Mouse (Mus musculus) retina, embryonic 14.5 days (tissue): ENCODE data around the gene Tpst1.
A peak's percentile ranks its signal among the peaks of the same experiment; 100 is the strongest.

Experiments
- DNase-seq: peaks from one replicate; pipeline ENCODE4 v3.0.0-alpha.2; 2015; ENCODE audit warnings: low spot score

The Tpst1 gene

DNA sequence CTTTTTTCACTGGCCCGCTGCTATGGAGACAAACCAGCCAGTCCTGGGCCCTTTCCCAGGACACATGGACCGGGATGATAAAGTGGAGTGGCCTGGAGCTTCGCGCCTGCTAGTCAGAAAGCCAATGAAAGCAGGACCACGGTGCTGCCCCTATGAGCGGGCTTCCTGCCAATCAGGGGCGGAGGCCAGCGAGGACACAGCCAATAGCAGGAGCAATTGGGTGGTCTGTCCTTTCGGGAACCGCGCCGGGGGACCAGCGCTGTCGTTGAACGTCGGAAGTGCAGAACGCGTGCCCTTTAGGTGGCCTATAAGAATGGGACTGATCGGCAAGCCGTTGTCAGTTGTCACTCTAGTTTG is 70.8 kb downstream of the Tpst1 start:
- DNase-seq, result peak; percentile 78

DNA sequence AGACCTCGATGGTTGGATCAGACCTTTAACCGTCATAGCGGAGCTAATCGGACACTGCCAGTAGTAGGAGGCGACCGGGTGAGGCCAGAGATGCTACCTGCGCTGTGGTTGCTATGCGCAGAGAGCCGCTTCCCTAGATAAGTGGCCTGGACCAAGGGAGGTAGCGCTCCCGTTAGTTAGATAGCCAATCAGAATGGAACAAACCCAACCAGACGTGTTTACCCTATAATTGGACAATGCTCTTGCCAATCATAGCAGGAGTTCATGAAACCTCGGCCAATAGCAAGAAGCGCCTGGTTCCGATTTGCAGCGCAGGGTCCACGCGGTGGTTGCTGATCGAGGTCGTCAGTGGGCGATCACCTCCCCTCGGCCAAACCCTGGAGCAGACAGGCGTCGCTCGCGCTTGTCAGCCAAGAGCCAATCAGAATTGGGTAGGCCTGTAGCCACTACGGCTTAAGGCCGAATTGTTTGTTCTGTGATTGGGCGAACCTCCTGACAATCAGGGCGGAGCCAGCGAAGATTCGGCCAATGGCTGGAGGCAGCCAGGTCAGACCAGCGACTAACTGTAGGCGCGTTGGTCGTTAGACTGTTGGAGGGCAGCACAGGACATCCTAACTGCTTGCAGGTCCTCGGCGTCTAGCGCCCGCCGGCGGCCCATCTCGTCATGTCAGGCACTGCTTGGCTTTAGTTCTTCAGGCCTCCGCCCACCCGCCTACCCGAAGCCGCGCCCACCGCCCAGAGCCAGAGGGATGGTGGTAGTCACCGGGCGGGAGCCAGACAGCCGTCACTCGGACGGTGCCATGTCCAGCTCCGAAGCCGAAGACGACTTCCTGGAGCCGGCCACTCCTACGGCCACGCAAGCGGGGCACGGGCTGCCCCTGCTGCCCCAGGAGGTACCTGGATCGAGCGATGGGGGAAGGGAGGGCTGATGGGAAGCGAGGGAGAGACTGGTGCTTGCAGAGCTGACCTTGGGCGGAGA is 71.5 kb downstream of the Tpst1 start, which contains the start of gene Kctd7:
Kctd7 (plus strand) TSS at position 528 of the 979 bp plus-strand sequence.
- peak; percentile 98 for DNase-seq

DNA sequence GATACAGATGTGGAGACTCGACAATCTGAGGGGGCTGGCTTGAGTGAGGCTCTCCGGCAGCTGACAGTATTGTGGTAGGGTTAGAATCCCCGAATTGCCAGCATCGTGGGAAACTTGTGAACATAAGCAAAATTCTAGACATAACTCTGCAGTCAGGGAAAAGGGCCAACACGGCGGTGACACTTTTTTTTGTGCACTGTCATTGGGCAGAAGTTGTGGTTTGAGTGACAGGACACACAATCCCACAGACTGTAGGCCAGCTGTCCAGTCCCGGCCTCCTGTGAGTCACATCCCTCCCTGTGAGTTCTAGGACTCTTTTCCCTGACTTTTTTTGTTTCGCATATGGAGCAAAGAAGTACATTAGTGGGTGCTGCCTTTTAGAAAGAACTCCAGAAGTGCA is 72.8 kb downstream of the Tpst1 start:
- DNase-seq, result no peak

DNA sequence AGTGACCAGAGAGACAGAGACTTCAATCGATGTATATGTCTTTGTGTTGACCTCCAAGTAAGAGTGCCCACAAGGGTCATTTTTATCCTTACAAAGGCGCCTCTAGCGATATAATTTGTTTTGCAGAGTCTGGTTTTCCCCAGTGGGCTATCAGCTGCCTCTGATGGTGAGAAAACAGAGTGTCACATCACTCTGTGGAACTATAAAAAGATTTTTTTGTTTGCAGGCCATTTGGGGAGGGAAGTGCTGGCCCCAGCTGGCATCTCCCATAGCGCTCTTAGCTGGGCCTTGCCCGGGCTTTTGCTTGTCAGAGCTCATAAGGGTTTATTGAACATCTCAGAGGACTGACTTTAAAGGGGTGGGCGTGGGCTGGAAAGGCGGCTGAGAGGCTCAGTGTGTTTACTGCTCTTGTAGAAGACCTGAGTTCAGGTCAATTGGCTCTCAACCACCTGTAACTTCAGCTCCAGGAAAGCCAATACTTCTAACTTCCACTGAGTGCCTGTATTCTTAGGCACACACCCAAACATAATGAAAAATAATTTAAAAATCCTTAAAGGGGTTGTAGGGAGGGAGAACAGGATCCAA is 76.7 kb downstream of the Tpst1 start:
- no peak for DNase-seq

DNA sequence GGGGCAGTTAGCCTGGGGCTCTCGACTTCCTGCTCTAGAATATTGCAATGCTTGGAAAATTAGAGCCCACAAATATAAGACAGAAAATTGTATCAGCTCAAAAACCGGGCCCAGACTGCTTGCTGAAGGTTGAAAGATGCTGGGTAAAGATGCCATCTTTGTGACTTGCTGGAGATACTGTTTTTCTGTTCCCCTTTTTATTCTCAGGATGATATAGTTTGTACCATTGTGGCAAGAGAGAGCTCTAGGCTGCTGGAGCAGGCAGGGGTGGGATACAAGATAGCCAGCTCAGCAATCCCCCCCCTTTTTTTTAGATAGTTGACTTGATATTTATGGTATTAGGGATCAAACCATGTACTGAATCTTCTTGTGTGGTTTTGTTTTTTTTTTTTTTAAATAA is 81.2 kb downstream of the Tpst1 start:
- no peak for DNase-seq

DNA sequence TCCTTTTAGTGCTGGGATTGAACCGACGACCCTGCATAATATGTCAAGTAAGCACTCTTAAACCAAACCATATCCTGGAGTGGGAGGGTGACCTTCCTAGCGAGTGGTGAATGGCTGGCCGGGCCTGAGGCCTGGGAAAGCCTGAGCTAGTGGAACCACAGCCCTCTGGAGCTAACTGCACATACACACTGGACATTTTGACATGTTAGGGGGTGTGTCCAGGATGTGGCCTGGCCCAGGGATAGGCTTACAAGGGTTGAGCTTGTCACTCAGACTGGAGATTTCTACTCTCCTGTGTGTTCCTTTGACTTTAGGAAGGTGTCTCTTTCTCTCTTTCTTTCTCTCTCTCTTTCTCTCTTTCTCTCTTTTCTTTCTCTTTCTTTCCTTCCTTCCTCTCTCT is 85.4 kb downstream of the Tpst1 start:
- no peak for DNase-seq

DNA sequence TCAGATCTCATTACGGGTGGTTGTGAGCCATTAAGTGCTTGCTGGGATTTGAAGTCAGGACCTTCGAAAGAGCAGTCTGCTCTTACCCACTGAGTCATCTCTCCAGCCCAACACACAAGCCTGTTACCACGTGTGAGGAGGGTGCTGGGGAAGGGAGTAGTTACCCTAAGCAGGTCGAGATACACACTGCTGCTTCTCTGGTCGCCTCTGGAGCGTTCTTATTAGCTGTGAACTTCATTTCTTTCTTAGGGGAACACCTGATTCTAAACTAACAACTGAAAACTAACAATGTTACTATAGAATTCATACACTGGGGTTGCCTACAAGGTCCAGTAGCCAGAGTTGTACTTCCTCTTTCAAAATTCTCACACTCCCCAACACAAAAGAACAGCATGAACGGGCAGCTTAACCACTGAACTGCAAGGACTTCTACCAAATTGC is 86.7 kb downstream of the Tpst1 start:
- DNase-seq, result no peak

DNA sequence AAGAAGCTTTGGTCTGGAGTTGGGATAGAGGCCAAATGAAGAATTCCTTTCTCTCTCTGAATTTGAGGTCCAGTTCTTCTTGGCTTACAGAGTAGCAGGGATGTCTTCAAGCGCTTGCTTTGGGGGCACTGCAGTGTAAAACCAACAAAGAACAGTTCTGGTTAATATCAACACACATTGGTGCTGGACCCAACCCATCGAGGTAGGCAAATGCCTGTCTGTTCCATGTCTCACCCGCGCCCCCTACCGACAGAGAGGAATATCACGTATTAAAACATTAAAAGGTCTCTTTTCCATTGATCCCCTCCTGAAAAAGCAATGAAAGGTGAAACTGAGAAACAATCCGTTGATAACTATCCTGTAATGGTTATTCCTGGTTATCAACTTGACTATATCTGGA is 90.5 kb downstream of the Tpst1 start:
- DNase-seq, result peak; percentile 84

DNA sequence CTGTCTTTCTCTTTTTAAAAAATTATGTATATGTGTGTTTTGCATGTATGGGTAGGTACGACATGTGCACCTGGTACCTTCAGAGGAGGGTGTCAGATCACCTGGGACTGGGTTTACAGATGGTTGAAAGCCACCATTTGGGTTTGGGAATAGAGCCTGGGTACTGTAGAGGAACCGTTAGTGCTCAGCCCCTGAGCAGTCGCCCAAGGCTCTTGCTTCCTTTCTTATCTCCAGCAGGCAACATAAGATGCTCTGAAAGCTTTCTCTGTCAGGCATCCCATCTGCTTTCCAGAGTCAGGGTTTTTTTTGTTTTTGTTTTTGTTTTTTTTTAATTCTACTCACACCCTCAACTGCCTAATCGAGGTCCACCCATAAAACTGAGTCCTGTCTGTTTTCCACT is 92.1 kb downstream of the Tpst1 start:
- no peak for DNase-seq

DNA sequence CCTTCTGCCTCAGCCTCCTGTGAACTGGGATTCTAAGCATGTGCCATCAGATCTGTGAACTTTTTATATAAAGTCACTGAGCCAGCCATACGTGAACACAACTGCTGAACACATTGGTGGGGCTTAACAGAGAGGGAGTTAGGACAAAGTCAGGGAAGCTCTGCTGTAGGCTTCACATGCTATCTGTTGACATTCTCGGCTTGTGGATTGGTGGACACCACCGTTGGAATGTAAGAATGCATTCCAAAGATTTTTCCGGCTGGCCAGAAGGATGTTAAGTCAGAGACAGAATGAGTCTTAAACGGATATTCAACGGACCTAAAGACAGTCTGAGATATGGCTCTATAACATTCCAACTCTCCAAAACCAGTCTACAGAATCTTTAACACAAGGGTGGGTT is 96.0 kb downstream of the Tpst1 start:
- DNase-seq, result no peak

DNA sequence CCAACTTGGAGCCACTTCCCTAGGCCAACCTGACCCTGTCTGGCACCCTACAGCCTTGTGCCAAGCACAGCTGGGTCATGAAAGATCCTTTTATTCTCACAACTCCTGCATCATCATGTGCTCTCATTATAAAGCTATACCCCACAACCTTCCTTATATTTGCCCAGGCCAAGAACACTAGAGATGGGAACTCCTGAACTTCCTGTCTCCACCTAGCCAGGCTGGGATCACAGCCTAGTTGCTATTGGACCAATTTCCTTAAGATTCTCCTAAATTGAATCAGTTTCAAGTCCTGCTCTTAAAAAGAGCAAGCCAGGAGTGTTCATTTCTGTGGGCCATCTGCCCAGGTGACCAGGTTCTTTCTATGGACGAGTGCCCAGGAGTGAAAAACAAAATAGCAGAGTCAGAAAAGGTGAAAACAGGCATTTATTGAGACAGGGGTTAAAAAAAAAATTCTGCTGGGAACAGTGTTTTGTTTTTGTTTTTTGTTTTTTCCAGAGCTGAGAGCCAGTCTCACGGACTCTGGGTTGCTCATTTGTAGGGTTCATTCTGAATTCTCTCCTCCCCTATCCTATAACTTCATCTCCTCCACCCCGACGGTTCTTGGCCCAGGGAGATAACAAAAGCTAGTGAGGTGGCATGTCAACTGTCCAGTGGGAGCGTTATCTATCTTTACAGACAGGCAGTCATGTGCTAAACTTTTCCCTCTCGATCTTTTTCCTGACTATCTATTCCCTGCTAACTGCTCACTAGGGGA is 97.7 kb downstream of the Tpst1 start:
- no peak for DNase-seq

DNA sequence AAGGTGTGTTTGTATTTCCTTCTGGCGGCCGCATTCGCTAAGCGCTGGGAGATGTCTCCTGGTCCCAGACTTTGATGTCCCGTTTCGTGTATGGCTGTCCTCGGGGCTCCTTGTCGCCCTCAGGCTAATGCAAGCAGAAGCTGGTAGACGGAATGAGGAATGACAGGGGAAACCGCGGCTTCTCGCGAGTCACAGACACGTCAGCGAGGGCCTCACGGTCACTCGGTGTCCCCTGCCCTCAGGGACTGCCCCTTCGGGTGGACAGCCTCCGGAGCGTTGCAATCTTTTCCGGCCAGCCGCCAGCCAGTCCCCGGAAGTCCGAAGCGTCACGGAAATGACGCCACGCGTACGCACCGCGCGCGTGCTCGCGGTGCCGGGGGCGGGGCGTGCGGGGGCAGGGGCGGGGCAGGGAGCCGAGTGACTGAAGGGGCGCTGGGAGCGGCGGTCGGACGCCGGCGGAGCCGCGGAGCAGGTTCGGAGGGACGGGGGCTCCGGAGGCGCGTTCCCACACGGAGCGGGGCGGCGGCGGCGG is 98.4 kb downstream of the Tpst1 start, which contains the start of gene Rabgef1:
Rabgef1 (plus strand) TSS at position 376 of the 532 bp plus-strand sequence.
- peak; percentile 89 for DNase-seq

DNA sequence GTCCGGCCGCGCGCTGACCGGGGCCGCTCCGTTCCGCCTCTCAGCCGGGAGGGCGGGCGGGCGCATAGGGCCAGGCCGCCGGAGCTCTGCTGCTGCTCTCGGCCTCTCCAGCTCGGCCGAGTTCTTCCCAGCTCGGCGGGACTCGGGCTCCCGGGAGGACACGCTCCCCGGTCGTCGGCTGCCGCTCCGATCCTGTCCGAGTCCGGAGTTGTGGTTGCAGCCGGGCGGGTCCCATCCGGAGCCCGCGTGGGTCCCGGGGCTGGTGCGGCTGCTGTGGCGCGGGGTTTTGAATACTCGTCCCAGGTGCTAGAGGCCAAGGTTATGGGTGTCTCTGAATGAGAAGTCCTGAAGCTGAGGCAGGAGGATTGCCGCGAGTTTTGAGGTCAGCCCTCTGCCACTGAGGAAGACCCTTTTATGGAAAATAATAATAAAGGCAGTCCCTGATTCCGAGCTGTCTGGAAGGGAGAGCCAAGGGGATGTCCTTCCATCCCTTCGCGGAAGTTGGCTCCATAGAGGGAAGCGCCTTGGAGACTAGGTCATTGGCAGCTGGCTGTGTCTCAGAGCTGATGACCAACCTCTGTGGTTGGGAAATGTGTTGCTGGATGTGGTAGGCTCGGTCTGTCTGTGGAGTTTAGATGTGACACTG is 99.0 kb downstream of the Tpst1 start:
- peak; percentile 31 for DNase-seq

DNA sequence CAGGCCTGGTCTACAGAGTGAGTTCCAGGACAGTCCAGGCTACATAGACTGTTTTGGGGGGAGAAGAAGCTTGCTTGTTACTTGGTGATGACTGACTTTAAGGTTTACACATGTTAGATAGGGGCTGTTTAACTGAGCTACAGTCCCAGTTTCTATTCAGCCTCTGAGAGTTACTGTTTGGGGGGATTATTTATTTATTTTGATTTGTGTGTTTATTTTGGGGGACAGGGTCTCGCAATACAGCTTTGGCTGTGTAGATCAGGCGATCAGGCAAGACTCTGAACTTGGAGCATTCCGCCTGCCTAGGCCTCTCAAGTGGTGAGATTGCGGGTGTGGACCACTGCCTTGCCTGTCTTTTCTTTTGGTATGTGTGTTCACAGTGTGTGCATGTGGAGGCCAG is 99.9 kb downstream of the Tpst1 start:
- no peak for DNase-seq

DNA sequence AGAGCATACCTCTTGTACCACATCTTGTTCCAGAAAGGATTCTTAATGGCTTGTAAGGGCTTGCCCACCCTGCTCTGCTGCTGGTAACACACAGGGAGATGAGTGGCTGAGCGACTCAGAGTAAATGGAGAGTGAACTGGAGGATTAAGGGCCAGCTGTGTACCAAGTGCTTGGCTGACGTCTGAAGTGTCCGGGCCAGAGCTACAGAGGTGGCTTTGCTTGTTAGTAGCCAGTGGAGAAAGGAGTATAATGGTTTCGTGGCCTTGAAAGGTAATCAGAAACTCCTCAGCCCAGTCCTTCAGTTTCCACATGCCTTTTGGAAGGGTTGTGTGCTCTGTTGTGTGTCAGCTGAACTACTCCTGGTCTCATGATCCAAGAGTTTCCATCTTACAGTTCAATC is 104.7 kb downstream of the Tpst1 start:
- DNase-seq, result peak; percentile 20

DNA sequence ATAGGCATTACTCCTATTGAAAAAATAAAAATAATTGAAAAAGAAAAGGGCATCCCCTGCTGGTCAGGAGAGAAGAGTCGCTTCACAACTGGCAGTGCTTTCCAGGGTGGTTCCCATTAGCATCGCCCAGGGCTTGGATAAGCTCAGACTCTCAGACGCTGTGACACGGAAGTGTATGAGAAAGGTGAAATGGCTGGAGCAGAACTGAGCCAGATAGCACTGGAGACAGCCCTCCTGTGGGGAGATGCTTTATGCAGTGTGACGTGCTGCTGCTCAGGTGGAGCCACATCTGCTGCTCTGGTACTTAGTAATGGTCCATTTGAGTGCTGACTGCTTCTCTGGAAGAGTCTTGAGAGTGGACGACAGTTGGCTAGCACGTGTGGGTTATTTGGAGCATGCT is 107.2 kb downstream of the Tpst1 start:
- peak; percentile 35 for DNase-seq

DNA sequence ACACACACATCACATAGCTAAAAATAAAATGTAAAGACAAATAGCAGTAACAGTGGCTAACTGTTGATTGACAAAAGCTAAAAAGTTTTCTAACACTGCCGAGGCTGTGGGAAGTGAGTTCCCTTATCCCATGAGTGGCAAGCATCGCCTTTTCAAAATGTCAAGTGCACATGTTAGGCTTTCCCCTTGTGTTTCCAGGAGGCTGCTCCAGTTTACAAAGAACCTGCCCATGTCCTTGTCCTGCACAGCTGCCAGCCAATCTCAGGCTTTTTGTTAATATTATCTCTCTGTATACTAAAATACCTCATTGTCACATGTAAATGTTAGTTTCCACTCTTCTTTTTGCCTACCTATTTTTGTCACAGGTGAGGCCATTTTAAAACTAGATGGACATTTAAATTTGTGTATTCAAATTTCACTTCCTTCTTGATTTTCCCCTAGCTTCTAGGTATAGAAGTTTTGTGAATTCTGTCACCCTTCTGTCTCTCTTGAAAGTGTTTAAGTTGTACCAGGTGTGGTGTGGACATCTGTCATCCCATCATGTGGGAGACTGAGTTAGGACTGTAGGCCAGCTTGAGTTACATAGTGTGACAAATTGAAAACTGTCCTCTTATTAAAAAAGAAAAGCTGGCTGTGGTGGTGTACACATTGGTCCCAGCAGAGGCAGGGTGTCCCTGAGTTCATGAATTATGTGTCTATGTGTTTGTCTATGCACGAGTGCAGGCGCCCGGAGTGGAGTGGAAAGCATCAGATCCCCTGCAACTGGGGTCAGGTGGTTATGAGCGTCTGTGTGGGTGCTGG is 108.8 kb downstream of the Tpst1 start:
- no peak for DNase-seq

DNA sequence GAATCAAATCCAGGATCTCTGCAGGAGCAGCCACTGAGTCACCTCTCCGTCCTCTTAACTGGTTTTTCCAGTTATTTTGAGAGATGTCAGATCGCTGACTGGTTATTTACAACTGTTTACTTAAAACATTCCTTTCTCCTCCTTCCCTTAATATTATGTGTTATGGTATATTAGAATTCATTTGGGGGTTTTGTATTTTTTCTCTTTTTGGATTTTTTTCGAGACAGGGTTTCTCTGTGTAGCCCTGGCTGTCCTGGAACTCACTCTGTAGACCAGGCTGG is 109.4 kb downstream of the Tpst1 start:
- DNase-seq, result no peak

DNA sequence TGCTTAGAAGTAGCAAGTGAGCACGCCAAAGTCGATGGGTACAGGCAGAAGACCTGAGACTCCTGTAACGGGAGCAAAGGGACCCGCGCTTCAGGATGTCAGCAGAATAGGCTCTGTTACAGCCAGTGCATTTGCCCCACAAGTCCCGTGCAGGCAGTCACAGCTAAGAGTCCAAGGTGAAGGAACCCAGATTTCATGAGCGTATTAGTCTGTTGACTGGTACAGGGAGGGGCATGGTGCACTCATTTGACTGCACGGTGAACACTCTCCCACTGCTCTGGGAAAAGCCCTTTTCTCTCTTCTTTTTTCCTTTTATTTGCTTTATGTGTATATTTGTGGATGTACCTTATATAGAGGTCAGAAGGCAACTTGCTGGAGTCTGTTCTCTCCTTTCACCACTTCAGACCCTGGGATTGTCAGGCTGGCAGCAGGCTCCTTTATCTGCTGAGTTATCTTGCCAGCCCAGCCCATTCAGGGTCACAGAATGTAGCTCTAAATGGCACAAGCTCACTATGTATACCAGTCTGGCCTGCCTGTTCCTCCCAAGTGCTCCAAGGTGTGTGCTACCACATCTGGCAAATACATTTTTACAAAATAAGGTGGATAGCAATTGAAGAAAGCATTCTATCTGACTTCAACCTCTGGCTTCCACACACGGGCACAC is 111.2 kb downstream of the Tpst1 start:
- no peak for DNase-seq

DNA sequence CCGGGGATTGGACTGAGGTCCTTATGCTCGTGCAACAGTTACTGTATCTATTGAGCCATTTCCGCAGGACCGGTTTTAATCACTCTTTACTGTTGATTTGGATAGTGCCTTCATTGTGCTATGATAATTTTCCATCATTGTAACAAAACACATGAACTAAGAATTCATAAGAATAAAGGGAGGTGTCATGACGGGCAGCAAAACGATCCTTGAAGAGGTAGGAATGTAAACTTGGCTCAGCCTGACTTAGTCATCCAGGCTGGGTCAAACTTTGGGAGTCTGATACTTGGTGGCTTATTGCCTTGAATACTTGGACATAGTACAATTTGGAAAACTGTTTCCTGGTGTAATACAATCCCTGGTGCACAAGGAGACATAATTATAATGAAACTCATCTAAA is 112.2 kb downstream of the Tpst1 start:
- no peak for DNase-seq
